Mouse (Mus musculus): ENCODE results near the gene Foxq1. TPM values are rescaled to one million over a fixed set of nuclear protein-coding genes. Genes with fewer than 3 reads are reported as not detected.

The Foxq1 gene
- not detected for total RNA-seq (2023)

GRCm38 (mm10) chr13:31555834-31556233 is at the start of gene Foxq1:
TSS of gene Foxq1 (plus strand) at chr13:31556134.

DNA sequence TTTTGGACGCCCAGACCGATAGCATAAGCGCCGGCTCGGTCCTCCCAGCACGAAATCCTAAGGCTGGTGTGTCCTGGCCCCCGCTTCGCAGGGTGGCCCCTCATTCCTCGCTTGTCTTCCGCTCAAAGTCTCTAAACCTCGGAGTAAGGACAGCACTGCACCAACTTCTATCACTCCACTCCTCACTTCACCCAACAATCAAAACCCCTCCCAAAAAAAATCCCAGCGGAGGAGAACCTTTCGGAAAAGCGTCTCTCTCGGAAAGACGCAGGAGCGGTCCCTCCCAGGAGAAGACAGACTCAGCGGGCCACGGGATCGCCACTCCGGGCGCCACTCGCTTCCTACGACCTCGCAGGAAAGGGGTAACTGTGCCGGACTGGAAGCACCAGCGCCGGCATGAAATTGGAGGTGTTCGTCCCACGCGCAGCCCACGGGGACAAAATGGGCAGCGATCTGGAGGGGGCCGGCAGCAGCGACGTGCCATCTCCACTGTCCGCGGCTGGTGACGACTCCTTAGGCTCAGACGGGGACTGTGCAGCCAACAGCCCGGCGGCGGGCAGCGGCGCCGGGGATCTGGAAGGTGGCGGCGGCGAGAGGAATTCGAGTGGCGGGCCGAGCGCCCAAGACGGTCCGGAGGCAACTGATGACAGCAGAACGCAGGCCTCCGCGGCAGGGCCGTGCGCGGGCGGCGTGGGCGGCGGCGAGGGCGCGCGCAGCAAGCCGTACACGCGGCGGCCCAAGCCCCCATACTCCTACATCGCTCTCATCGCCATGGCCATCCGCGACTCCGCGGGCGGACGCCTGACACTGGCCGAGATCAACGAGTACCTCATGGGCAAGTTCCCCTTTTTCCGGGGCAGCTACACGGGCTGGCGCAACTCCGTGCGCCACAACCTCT is 2.8 kb downstream of the Foxq1 start, which contains the start of gene A530084C06Rik:
Gene A530084C06Rik (minus strand): TSS at position 813 of the 898 bp plus-strand sequence.

Other genes with a start within 250 kb of the Foxq1 start
- gene A530084C06Rik, start 3.2 kb downstream of the Foxq1 start, total RNA-seq (2023) = not detected
- not detected for gene Foxf2, start 69.7 kb downstream of the Foxq1 start, total RNA-seq (2023)

Measured in B cell, adult 67 days (primary cell).